Mouse (Mus musculus) G1E (cell line): ENCODE measurements around the gene Pip5k1c.

Experiments
- CTCF ChIP-seq: IDR thresholded peaks from 2 replicates; pipeline ENCODE4 v1.5.1; 2012; ENCODE audit warnings: low read depth, low read length, inconsistent platforms, mixed read lengths
- GATA1 ChIP-seq: IDR thresholded peaks from 2 replicates; pipeline ENCODE4 v1.6.1; 2012; ENCODE audit warnings: borderline replicate concordance, low read length, inconsistent platforms, mixed read lengths
- POLR2AphosphoS5 ChIP-seq: IDR thresholded peaks from 2 replicates; pipeline ENCODE4 v1.6.1; 2012; ENCODE audit warnings: low read depth, low read length, inconsistent platforms; ENCODE audit not compliant: insufficient replicate concordance
- TAL1 ChIP-seq: conservative IDR thresholded peaks from 2 replicates; pipeline ENCODE4 v1.6.1; 2012; ENCODE audit warnings: low read depth, low read length, inconsistent platforms, mixed read lengths

DNA sequence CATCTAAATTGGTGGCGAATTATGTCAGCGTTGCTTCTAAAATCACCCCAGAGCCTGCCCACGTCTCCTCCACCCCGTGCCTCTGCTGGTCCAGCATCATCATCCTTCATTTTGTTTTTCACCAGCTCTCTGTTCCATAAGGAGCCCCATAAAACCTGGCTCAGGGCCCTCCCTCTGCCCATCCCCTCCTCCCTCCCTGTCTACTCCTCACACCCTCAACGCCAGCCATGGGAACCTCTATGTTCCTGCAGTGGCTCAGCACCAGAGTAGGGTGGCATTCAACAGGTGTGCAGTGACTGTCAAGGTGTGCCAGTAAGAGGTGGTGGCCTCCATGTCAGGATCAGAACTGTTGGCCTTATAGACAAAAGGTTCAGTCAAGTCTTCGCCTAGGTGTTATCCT, 2.4 kb downstream of the Pip5k1c start:
- TF ChIP-seq CTCF (no peak), POLR2AphosphoS5 (no peak), GATA1 (no peak), TAL1 (no peak)
